Mouse (Mus musculus): ENCODE measurements around the gene Hes2.

Gene Hes2

GRCm38 (mm10) chr4:152158585-152159284 is at the start of gene Hes2:
Gene Hes2, plus strand, starts transcription at chr4:152158867.
- DNase-seq (ENCODE audit: low read depth), result peak; percentile 39

DNA sequence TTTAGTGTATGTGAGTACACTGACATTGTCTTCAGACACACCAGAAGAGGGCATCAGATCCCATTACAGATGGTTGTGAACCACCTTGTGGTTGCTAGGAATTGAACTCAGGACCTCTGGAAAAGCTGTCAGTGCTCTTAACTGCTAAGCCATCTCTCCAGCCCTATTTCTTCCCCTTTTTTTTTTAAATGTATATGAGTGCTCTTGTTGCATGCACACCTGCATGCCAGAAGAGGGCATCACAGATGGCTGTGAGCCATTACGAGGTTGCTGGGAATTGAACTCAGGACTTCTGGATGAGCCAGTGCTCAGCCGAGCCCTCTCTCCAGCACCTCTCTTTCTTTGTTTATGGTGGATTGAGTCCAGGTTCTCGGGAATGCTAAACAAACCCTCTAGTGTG is 49.2 kb upstream of the Hes2 start:
- no peak for DNase-seq (ENCODE audit: low read depth)

- DNase-seq (ENCODE audit: low read depth), result no peak
Measured at GRCm38 (mm10) chr4:152110689-152111088, 48.0 kb upstream of the Hes2 start.

DNA sequence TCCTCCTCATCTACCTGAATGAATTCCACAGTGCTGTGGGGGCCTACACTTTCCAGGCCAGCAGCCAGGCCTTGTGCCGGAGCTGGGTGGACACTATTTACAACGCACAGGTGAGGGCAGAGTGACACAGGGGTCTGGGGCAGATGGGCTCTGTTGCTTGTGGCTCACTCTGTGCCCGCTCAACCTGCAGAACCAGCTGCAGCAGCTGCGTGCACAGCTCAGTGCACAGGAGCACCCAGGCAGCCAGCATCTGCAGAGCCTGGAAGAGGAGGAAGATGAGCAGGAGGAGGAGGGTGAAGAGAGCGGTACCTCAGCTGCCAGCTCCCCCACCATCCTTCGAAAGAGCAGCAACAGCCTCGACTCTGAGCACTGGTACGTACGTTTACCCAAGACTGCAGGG is 46.3 kb upstream of the Hes2 start:
- no peak for DNase-seq (ENCODE audit: low read depth)

DNA sequence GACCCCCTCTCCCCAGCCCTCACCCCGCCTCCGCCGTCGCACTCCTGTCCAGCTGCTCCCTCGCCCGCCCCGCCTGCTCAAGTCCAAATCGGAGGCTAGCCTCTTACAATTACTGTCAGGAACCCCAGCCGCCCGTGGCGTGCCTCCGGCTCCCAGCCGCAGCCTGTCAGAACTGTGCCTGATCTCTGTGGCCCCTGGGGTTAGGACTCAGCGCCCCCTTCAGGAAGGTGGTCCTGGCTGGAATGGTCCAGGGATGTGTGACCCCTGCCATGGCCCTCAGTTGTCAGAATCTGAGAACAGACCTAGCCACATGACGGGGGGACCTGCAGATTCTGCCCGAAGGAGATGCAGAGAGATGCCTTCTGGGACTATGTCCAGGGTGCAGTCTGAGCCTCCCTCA is 44.6 kb upstream of the Hes2 start:
- DNase-seq (ENCODE audit: low read depth), result no peak

DNA sequence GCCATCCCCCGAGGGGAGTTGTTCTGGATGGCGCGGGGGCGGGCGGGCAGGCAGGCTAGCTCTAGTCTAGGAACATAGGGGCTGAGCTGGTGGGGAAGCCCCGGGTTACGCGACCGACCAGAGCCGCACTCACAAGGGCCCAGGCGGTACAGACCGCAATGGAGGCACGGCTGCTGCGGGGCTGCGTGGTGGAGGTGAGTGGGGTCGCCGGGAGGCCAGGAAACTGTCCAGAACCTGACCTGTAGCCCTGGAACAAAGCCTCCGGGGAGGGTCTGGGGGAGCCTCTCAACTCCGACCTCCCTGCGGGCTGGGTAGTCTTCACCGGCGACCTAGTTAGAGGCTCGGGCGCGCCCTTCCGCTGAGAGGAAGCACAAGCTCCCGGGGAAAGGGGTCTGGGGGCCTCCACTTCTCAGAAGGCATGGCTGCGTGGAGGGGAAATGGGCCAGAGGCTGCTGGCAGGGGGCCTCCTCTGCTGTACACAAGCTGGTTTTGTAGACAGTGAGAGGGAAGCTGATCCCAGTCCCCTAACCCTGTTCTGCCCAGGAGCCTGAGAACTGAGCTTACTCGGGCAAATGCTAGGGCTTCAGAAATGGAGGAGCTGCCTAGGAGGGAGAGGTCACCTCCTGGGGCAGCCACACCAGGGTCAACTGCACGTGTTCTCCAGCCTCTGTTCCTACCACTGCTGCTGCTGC is 42.6 kb upstream of the Hes2 start, which contains the start of gene Tnfrsf25:
Gene Tnfrsf25, plus strand, starts transcription at position 14 of the 692 bp plus-strand sequence.
- peak; percentile 71 for DNase-seq (ENCODE audit: low read depth)

GRCm38 (mm10) chr4:152117538-152117937 is 41.1 kb upstream of the Hes2 start:
- DNase-seq (ENCODE audit: low read depth), result peak; percentile 26

- DNase-seq (ENCODE audit: low read depth), result peak; percentile 79
Measured at GRCm38 (mm10) chr4:152119396-152120292, 39.0 kb upstream of the Hes2 start.

GRCm38 (mm10) chr4:152120311-152121182 is 38.1 kb upstream of the Hes2 start:
- peak; percentile 87 for DNase-seq (ENCODE audit: low read depth)

- no peak for DNase-seq (ENCODE audit: low read depth)
Measured at GRCm38 (mm10) chr4:152121183-152121505, 37.5 kb upstream of the Hes2 start.

DNA sequence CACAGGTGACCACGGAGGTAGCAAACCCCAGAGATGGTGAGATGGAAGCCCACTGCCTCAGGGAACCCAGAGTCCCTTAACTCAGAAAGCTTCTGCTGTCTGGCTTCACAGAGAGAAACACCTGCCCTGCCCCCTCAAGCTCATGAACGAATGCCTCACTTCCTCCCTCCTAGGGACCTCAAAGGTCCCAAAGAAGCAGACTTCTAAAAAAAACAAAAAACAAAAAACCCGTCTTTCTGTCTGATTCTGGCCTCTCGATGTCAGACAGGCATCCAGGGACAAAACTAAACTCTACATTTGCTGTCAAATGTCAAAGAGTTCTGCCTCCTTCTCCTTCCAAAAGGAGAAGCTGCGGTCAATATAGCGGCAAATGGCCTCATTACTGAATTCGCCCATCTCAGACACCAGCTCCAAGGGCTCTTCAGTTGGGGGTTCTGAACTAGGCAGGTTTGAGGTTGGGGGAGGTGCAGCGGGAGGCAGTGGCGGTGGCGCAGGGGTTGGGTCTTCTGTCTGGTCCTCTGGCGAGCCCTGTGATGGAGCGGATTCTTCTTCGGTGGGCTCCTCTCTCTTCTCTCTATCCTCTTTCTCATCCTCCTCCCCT is 34.2 kb upstream of the Hes2 start:
- DNase-seq (ENCODE audit: low read depth), result peak; percentile 65

DNA sequence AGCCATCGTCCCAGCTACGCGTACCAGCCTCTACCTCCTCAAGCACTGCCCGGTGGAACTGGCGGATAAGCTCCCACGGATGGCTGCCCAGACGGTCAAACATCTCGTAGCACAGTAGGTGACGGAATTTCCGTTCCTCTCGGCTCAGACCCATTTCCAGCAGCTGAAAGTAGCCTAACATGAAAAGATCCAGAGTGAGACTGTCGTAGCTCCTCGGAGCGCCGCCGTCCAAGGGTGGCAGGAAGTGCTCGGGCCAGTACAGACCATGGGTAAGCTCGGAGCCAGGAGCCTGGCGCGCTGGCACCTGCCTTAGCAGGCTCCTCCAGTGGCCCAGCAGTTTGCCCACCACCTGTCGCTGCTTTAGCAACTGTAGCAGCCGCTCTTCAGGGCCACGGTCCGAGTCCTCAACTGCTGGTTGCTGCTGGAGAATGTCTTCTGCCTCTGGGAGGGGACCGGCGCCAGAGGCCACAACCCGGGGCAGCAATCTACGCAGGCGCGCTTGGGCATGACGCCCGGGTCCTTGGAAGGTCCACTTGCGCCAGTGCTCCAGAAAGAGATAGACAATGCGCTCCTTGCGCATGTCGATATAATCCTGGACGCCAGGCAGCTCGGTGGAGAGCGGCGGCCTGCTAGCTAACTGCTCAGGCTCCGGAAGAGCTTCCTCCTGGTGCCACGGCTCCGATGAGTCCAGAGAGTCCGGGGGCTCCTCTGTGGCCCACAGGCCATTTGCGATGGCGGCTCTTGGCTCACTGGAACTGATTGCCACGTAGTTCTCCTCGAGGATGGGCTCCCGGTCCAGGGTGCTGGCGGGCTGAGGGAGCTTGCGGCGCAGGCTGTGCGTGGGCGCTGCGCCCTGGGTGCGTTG is 33.3 kb upstream of the Hes2 start:
- peak; percentile 66 for DNase-seq (ENCODE audit: low read depth)

DNA sequence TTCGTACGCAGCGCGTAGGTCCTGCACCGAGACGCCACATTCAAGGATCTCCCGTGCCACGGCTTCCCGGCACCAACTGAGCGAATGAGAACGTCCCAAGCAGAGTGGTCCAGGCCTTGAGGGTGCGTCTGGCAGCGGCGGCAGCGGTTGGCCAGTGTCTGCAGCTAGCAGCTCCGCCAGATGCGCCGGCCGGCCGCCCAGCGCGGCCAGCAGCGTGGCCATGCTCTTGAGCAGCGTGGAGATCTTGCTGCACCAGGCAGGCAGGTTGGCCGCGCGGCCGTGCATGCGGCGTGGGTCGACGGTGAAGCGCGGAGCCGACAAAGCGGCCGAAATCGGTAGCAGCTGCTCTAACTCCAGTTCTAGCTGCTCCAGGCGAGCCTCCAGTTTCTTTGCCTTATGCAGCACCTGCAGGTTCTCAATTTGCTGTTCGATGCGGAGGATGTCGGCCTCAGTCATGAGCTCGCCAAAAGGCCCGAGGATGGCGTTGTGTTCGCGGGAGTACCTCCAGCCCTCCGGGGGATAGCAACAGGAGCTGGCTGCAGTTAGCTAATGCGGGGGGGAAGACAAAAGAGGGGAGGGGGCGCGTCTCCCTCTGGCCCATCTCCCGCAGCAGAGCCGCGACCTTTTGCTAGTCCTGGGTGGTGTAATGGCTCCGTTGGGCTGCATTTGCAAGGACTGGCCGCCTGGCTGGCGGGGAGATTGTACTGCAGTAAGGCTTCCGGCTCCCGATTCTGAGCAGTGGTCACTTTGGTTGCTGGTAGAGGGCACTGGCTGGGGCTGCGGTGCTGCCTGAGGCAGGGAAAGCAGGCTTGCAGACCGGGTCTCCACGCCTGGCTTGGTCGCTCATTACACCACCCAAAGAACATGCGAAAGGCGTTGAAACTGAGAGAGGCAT is 32.4 kb upstream of the Hes2 start:
- peak; percentile 24 for DNase-seq (ENCODE audit: low read depth)

DNA sequence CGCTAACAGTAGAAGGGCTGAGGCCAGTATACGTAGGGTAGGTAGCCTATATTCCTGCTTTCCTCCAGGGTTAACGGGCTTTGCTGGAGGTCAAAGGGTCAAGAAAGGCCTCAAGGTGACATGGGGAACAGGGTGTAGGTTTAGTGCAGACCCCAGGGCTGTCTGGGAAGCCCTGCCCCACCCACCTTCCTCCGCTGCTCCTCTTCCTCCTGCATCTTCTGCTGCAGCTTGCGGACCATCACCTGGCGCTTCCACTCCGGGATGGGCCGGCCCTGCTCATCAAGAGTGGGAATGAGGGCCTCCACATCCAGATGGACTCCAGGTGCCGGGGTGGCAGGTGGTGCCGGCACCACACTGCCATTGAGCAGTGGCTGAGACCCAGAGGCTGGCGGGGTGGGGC is 30.8 kb upstream of the Hes2 start:
- no peak for DNase-seq (ENCODE audit: low read depth)

GRCm38 (mm10) chr4:152128784-152129183 is 29.9 kb upstream of the Hes2 start:
- no peak for DNase-seq (ENCODE audit: low read depth)

- peak; percentile 27 for DNase-seq (ENCODE audit: low read depth)
Measured at GRCm38 (mm10) chr4:152129395-152129930, 29.2 kb upstream of the Hes2 start.

DNA sequence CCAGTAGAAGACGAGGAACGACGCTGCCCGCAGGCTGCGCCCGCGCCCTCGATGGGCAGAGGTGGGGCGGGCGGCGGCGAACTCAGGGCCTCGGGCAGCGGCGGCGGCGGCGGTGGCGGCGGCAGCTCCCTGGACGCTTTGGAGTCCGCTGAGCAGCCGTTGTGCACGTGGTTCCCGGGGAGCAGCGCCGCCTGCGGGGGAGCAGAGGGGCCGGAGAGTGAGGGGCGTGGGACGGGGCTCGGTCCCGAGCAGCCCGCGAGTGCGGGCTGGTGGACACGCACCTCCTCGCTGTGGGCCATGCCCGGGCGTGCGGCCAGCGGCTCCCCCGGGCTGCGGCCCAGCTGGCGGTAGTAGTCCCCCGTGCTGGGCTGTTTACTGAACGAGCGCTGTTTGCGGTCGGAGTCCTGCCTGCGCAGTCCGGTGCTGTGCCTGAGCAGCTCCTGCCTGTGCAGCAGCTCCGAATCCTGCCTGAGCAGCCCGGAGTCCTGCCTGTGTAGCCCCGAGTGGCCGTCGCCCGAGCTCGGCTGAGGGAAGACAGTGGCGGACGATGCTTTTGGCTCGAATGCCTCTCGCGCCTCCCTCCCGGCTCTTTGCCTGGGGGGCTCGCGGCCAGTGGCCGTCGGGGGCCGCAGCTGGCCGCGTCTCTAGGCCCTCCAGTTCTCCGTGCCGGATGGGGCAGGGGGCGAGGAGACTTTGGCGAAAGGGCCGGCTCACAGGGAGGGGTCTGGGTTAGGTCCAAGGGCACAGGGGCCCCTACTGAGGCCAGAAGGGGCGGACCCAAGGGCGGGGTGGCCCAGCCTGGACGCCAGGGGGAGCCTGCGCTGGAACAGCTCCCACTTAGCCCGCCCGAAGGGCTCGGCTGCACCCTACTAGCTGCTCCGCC is 27.7 kb upstream of the Hes2 start:
- peak; percentile 74 for DNase-seq (ENCODE audit: low read depth)

Measured in naive thymus-derived CD4-positive, alpha-beta T cell, adult 2 months (primary cell).